Mouse (Mus musculus): ENCODE data around the gene Rbm14.

Rbm14 gene

GRCm38 (mm10) chr19:4811063-4811908, at the start of gene Rbm14, which contains the start of gene Gm21992:
Rbm14 (minus strand) TSS chr19:4811634.
Gm21992 (minus strand) TSS chr19:4811612.
- peak; percentile 99 for DNase-seq (ENCODE audit: low spot score)

GRCm38 (mm10) chr19:4859081-4859480, 47.6 kb upstream of the Rbm14 start:
- DNase-seq (ENCODE audit: low spot score), result no peak

- no peak for DNase-seq (ENCODE audit: low spot score)
Measured at GRCm38 (mm10) chr19:4855951-4856350, 44.5 kb upstream of the Rbm14 start.

GRCm38 (mm10) chr19:4855470-4855820, 44.0 kb upstream of the Rbm14 start:
- no peak for DNase-seq (ENCODE audit: low spot score)

- DNase-seq (ENCODE audit: low spot score), result peak; percentile 85
Measured at GRCm38 (mm10) chr19:4854552-4855469, 43.4 kb upstream of the Rbm14 start, which contains the start of gene Ctsf. Ctsf (plus strand) TSS chr19:4855130.

- DNase-seq (ENCODE audit: low spot score), result no peak
Measured at GRCm38 (mm10) chr19:4850281-4850680, 38.8 kb upstream of the Rbm14 start.

- DNase-seq (ENCODE audit: low spot score), result no peak
Measured at GRCm38 (mm10) chr19:4849800-4850199, 38.4 kb upstream of the Rbm14 start.

GRCm38 (mm10) chr19:4847490-4847889, 36.1 kb upstream of the Rbm14 start:
- DNase-seq (ENCODE audit: low spot score), result peak; percentile 52

- DNase-seq (ENCODE audit: low spot score), result no peak
Measured at GRCm38 (mm10) chr19:4845846-4846245, 34.4 kb upstream of the Rbm14 start.

GRCm38 (mm10) chr19:4842611-4843010, 31.2 kb upstream of the Rbm14 start:
- no peak for DNase-seq (ENCODE audit: low spot score)

- no peak for DNase-seq (ENCODE audit: low spot score)
Measured at GRCm38 (mm10) chr19:4840848-4841247, 29.4 kb upstream of the Rbm14 start.

- DNase-seq (ENCODE audit: low spot score), result peak; percentile 98
Measured at GRCm38 (mm10) chr19:4839149-4839548, 27.7 kb upstream of the Rbm14 start, which contains the start of the genes Ccs and Ccdc87. Ccs (minus strand) TSS chr19:4839332. Ccdc87 (plus strand) TSS chr19:4839366.

GRCm38 (mm10) chr19:4838526-4839140, 27.2 kb upstream of the Rbm14 start:
- DNase-seq (ENCODE audit: low spot score), result no peak

GRCm38 (mm10) chr19:4837049-4837448, 25.6 kb upstream of the Rbm14 start:
- no peak for DNase-seq (ENCODE audit: low spot score)

GRCm38 (mm10) chr19:4836096-4836495, 24.7 kb upstream of the Rbm14 start:
- no peak for DNase-seq (ENCODE audit: low spot score)

GRCm38 (mm10) chr19:4833977-4834376, 22.5 kb upstream of the Rbm14 start:
- no peak for DNase-seq (ENCODE audit: low spot score)

GRCm38 (mm10) chr19:4829156-4829555, 17.7 kb upstream of the Rbm14 start:
- no peak for DNase-seq (ENCODE audit: low spot score)

- DNase-seq (ENCODE audit: low spot score), result peak; percentile 43
Measured at GRCm38 (mm10) chr19:4828444-4829114, 17.1 kb upstream of the Rbm14 start.

GRCm38 (mm10) chr19:4820678-4821303, 9.4 kb upstream of the Rbm14 start:
- peak; percentile 56 for DNase-seq (ENCODE audit: low spot score)

GRCm38 (mm10) chr19:4817182-4817835, 5.9 kb upstream of the Rbm14 start:
- DNase-seq (ENCODE audit: low spot score), result no peak

- no peak for DNase-seq (ENCODE audit: low spot score)
Measured at GRCm38 (mm10) chr19:4813015-4813414, 1.6 kb upstream of the Rbm14 start.
